ENCODE assay signal across 8 mouse cellular contexts in genomic region chr11:81153841-81154240, GRCm38 (mm10).
DNase-seq lines count a peak whose midpoint lies in the region; ATAC-seq lines count a peak whose summit lies in the region.

No protein-coding gene starts in this region.

- H3K9me3 ChIP-seq in megakaryocyte, embryonic 14.5 days: peaks cover 10% of the 10 kb centered on the region
- no peaks in the 10 kb centered on the region for H3K9me3 ChIP-seq in stomach, embryonic 15.5 days

- H3K27me3 ChIP-seq in megakaryocyte, embryonic 14.5 days (replicated peaks): peaks cover 52% of the 10 kb centered on the region
- peaks cover 59% of the 10 kb centered on the region for H3K27me3 ChIP-seq in stomach, embryonic 15.5 days (replicated peaks)

- H3K36me3 ChIP-seq in megakaryocyte, embryonic 14.5 days (replicated peaks; ENCODE audit: low read length): no peaks in the 10 kb centered on the region
- no peaks in the 10 kb centered on the region for H3K36me3 ChIP-seq in stomach, embryonic 15.5 days

- H3K27ac ChIP-seq in stomach, embryonic 15.5 days: no peak overlapping the region

- no peak for ATAC-seq in megakaryocyte, adult 5-6 weeks (ENCODE audit: poor library complexity, severe bottlenecking)
- ATAC-seq in stomach, embryonic 15.5 days (ENCODE audit: insufficient read depth, low FRiP score, low read depth): no peak

- H3K4me3 ChIP-seq in megakaryocyte, embryonic 14.5 days (replicated peaks): peak overlapping the region; percentile 62
- peak overlapping the region; percentile 46 for H3K4me3 ChIP-seq in stomach, embryonic 15.5 days (replicated peaks)

- H3K9ac ChIP-seq in stomach, embryonic 15.5 days: no peak overlapping the region

- peaks cover 5% of the 10 kb centered on the region; the same call in 1 of the 2 replicates for H3K4me1 ChIP-seq in megakaryocyte, embryonic 14.5 days
- peaks cover 23% of the 10 kb centered on the region for H3K4me1 ChIP-seq in stomach, embryonic 15.5 days

- 9% methylated on average over 13 of the region's 13 CpGs for WGBS in stomach, embryonic 15.5 days

- peak; percentile 36 to 77 for DNase-seq in frontal cortex, postnatal 10 days (ENCODE audit: low spot score in 2 of 2)
- peak; percentile 82 to 85 for DNase-seq in left cerebral cortex, postnatal 36 days (ENCODE audit: low spot score in 2 of 2)
- DNase-seq in retina, embryonic 14.5 days (ENCODE audit: low spot score): no peak
- DNase-seq in cerebellum, postnatal 10 days: no peak
- no peak for DNase-seq in gastrocnemius, postnatal 4 days (ENCODE audit: low spot score in 2 of 2)

- intact Hi-C loops in left cerebral cortex, postnatal 36 days (cut with DNase I): loop anchor here (2.0 to 10.0 kb wide), 5 partner anchors 59 to 327 kb away; no protein-coding TSS in a partner anchor

- peak overlapping the region; percentile 95 for H3K4me2 ChIP-seq in stomach, embryonic 15.5 days

Comparison
In these comparisons a context has a peak if more than half of its experiments do, and no peak if none do; other contexts are left out.
1. DNase-seq: peak in frontal cortex, postnatal 10 days (2 of 2) and left cerebral cortex, postnatal 36 days (2 of 2); none in retina, embryonic 14.5 days (single experiment), cerebellum, postnatal 10 days (0 of 2) and gastrocnemius, postnatal 4 days (0 of 2).